Mouse (Mus musculus) colon, adult 2 months (tissue): ENCODE data around the gene Inpp5e. TPM values are rescaled to one million over a fixed set of nuclear protein-coding genes. Genes with fewer than 3 reads are reported as not detected.

ENCODE experiments used
- polyA plus RNA-seq: library from polyadenylated mRNA; depleted of rRNA; stranded (reverse); fragments of >200 nt; gene quantifications from 2 replicates; pipeline ENCODE4 v1.2.3, GENCODE M21; 2012; rRNA removed

Gene Inpp5e
- polyA plus RNA-seq = 22.3 and 24.9 TPM in 2 replicates

GRCm38 (mm10) chr2:26408515-26409356, at the start of gene Inpp5e:
TSS of gene Inpp5e (minus strand) at chr2:26409203.

DNA sequence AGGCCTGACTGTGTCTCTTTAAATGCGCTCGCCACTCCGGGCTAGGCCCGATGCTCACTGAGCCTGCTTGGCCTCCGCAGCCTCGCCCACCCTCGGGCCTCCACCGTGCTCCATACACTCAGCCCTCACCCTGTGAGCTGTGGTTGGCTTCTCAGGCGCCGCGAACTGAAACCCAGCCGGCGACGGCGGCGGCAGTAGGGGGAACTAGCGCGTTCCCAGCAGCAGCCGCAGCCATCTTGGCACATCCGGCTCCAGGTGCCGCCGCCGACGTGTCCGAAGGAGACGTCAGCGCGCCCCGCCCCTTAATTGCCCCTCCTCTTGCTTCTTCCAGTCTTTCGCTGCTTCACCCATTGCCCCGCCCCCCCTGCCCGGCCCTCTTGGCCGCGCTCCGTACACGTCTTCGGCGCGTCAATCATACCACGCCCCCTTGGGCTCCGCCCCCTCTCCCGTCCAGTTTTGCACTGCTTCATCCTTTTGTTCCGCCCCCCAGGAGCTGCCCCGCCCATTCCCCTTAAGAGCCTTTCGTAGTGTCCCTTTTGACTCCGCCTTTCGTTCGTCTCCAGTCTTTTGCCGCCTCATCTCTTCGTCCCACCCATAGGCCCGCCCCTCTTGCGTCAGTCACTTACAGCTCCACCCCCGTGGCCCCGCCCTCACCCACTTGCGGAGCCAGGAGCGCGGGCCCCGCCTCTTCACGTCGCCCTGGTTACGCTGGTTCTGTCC, 36.1 kb upstream of the Inpp5e start, which contains the start of gene Sec16a:
Gene Sec16a, minus strand, starts transcription at position 271 of the 720 bp plus-strand sequence.

GRCm38 (mm10) chr2:26389154-26389690, 19.8 kb downstream of the Inpp5e start, which contains the start of the genes Entr1 and Pmpca:
TSS of gene Entr1 (minus strand) at chr2:26389316.
TSS of gene Pmpca (plus strand) at chr2:26389339.

DNA sequence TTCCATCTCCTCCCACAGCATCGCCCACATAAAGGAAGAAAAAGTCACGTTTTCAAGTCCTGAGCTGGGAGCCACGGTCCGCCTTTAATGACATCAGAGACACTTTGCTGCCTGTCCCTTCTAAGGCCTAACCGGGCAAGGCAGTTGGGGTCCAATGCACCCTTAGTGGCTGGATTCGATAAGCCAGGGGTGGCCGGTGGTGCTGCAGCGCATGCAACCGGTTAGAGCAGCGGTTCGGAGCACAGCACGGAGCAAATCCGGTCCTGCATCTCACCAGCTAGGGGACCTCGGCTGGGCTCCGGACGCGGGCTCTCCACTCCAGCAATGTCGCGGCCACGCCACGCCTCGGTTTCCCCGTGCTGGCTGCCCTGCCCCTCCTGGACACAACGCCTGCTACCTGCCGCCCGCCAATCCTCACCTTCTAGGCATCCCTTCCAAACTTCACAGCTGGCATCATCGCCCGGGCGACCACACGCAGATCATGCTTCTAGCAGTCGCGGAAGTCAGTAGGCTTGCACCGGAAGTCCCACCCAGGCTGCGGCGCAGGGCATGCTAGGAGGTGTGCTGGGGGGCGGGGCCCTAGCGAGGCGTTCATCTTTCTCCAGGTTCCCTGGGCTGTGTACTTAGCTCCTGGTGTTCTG, 28.8 kb downstream of the Inpp5e start, which contains the start of gene Snapc4:
Gene Snapc4, minus strand, starts transcription at position 523 of the 641 bp plus-strand sequence.

DNA sequence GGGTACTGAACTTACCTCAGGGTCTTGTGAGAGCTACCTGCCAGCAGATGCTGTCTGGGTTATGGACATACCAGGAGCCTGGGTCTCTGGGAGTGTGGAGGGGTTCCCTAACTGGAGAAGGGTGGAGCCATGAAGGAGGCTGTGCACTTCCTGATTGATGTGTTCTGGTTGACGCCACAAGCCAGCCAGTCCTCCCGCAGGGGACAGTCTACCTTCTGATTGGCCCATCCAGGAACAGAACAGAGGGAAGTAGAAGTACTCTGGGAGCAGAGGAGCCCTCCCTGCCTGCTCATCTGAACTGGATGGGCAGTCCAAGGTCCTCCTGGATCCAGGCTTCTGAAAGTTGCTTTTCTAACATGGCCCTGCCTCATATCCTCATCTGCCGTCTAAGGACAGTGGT, 48.2 kb downstream of the Inpp5e start, which contains the start of gene Card9:
Gene Card9, minus strand, starts transcription at position 147 of the 400 bp plus-strand sequence.

DNA sequence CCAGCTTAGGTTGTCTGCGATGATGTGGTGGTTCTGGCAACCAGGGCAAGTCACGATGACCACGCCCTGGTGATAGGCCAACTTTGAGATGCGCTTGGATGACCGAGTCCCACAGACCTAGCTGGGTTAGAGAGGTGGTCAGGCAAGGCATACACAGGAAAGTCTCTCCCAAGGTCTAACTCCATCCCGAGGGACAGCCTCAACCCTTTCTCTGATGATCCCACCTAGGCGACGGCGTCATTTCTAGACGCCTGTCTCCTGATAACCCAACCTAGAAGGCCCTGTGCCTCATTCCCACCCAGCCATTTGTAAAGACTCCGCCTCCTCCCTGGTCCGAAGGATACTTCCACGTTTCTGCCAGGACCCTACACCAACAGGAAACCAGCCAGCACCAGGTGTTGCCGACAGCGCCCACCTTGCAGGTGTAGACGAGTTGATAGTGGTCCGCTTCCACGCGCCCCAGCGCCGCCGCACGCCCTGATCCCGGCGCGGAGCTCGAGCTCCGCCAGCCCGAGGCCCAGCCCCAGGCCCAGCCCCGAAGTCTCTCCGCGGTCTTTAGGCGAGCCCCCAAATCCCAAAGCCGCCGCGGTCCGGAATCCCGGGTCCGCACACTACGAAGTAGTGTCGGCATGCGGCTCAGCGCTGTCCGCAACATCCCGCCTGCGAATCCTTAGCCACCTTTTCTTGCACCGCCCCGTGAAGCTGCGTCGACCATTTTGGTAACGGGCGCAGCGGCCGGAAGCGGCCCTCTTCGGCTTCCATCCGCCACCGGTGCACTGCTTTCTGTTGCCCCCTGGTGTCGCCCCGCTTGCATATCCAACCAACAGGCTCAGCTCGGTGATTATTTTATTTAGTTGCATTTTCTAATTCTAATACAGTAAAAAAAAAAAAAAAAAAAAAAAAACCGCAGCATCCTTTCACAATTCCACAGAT, 57.4 kb downstream of the Inpp5e start, which contains the start of gene Dnlz:
Gene Dnlz, minus strand, starts transcription at position 753 of the 933 bp plus-strand sequence.

Other genes starting within 250 kb of the Inpp5e start
- 0.05 and 0.22 TPM in 2 replicates for gene Lhx3, start 200.9 kb downstream of the Inpp5e start, polyA plus RNA-seq
- 24.2 and 25.1 TPM in 2 replicates for gene Qsox2, start 171.7 kb downstream of the Inpp5e start, polyA plus RNA-seq
- gene Ccdc187, start 114.6 kb downstream of the Inpp5e start, polyA plus RNA-seq = 0.35 and 0.47 TPM in 2 replicates
- 21.9 and 25.6 TPM in 2 replicates for gene Gpsm1, start 93.7 kb downstream of the Inpp5e start, polyA plus RNA-seq
- gene Dnlz, start 57.1 kb downstream of the Inpp5e start, polyA plus RNA-seq = 19.7 and 32.2 TPM in 2 replicates
- 3.8 and 3.9 TPM in 2 replicates for gene Card9, start 48.3 kb downstream of the Inpp5e start, polyA plus RNA-seq
- 27.1 and 27.9 TPM in 2 replicates for gene Snapc4, start 28.6 kb downstream of the Inpp5e start, polyA plus RNA-seq
- gene Entr1, start 19.9 kb downstream of the Inpp5e start, polyA plus RNA-seq = 68.7 and 77.9 TPM in 2 replicates
- 25.1 and 27.1 TPM in 2 replicates for gene Pmpca, start 19.9 kb downstream of the Inpp5e start, polyA plus RNA-seq
- 95.3 and 112 TPM in 2 replicates for gene Sec16a, start 36.0 kb upstream of the Inpp5e start, polyA plus RNA-seq
- 31.2 and 38.9 TPM in 2 replicates for gene Notch1, start 107.5 kb upstream of the Inpp5e start, polyA plus RNA-seq
- gene Egfl7, start 170.8 kb upstream of the Inpp5e start, polyA plus RNA-seq = 112 TPM in 2 replicates
- not detected in 2 replicates for gene Gm20532, start 177.4 kb upstream of the Inpp5e start, polyA plus RNA-seq
- gene Agpat2, start 195.2 kb upstream of the Inpp5e start, polyA plus RNA-seq = 178 and 189 TPM in 2 replicates
- 19.7 and 24.7 TPM in 2 replicates for gene Fam69b, start 219.3 kb upstream of the Inpp5e start, polyA plus RNA-seq